Mouse (Mus musculus): Measurements from ENCODE around the gene Tspear. TPM values are rescaled to one million over a fixed set of nuclear protein-coding genes. Genes with fewer than 3 reads are reported as not detected.

Gene Tspear
- 1.2 and 1.4 TPM in 2 replicates for polyA plus RNA-seq (2016; fragmentation: Nextera tagmentation; extraction: Ambion mirVana)

- WGBS = 8% methylated on average over 20 of the region's 22 CpGs
- H3K36me3 ChIP-seq = no peaks in the 10 kb centered on the region
- no peak within 1 kb of the TSS for H3K27ac ChIP-seq (replicated peaks)
- H3K9me3 ChIP-seq = no peaks in the 10 kb centered on the region
- peaks cover 20% of the 10 kb centered on the region for H3K4me1 ChIP-seq
- H3K9ac ChIP-seq (replicated peaks) = no peak within 1 kb of the TSS
- H3K27me3 ChIP-seq = peaks cover 46% of the 10 kb centered on the region
- ATAC-seq (ENCODE audit: low FRiP score, low read depth) = no peak
- no peak within 1 kb of the TSS for H3K4me2 ChIP-seq (replicated peaks)
- no peak within 1 kb of the TSS for H3K4me3 ChIP-seq
These were observed at the start of gene Tspear for GRCm38 (mm10) chr10:77685895-77686664. TSS of gene Tspear (plus strand) at chr10:77686569.

- H3K27me3 ChIP-seq = no peaks in the 10 kb centered on the region
- H3K4me1 ChIP-seq = peaks cover 11% of the 10 kb centered on the region
- no peak overlapping the region for H3K9ac ChIP-seq (replicated peaks)
- H3K27ac ChIP-seq (replicated peaks) = no peak overlapping the region
- peaks cover 76% of the 10 kb centered on the region for H3K36me3 ChIP-seq
- no peak for ATAC-seq (ENCODE audit: low FRiP score, low read depth)
- H3K9me3 ChIP-seq = no peaks in the 10 kb centered on the region
- 87% methylated on average over 6 of the region's 6 CpGs for WGBS
- no peak overlapping the region for H3K4me3 ChIP-seq
- no peak overlapping the region for H3K4me2 ChIP-seq (replicated peaks)
These were observed 47.4 kb upstream of the Tspear start for GRCm38 (mm10) chr10:77638956-77639355.

DNA sequence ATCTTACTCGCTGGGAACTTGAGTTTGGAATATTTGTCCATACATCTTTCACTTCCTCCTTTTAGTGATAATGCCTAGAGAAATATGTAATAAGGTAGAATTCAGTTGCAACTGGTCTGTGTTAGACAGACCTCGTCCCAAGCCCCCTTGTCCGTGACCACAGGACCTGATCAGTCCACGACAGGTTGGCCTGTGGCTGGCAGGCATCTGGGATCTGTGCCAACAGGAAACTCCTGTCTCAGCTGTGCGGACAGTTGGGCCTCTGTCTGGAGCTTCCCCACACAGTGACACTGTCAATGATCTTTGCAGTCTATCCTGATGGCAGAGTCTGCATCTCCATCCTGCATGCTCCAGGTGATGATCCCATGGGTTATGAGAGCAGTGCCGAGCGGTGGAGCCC is 43.2 kb upstream of the Tspear start:
- H3K4me1 ChIP-seq = peaks cover 5% of the 10 kb centered on the region
- no peak overlapping the region for H3K4me2 ChIP-seq (replicated peaks)
- peaks cover 76% of the 10 kb centered on the region for H3K36me3 ChIP-seq
- no peak for ATAC-seq (ENCODE audit: low FRiP score, low read depth)
- WGBS = 89% methylated on average over 7 of the region's 7 CpGs
- no peak overlapping the region for H3K9ac ChIP-seq (replicated peaks)
- no peaks in the 10 kb centered on the region for H3K27me3 ChIP-seq
- no peak overlapping the region for H3K4me3 ChIP-seq
- H3K27ac ChIP-seq (replicated peaks) = no peak overlapping the region
- H3K9me3 ChIP-seq = no peaks in the 10 kb centered on the region

- peaks cover 60% of the 10 kb centered on the region for H3K36me3 ChIP-seq
- no peaks in the 10 kb centered on the region for H3K9me3 ChIP-seq
- no peak overlapping the region for H3K4me2 ChIP-seq (replicated peaks)
- H3K27me3 ChIP-seq = no peaks in the 10 kb centered on the region
- H3K27ac ChIP-seq (replicated peaks) = no peak overlapping the region
- ATAC-seq (ENCODE audit: low FRiP score, low read depth) = no peak
- no peak overlapping the region for H3K4me3 ChIP-seq
- no peaks in the 10 kb centered on the region for H3K4me1 ChIP-seq
- H3K9ac ChIP-seq (replicated peaks) = no peak overlapping the region
- 95% methylated on average over 5 of the region's 5 CpGs for WGBS
These were observed 40.8 kb upstream of the Tspear start for GRCm38 (mm10) chr10:77645571-77645970.

DNA sequence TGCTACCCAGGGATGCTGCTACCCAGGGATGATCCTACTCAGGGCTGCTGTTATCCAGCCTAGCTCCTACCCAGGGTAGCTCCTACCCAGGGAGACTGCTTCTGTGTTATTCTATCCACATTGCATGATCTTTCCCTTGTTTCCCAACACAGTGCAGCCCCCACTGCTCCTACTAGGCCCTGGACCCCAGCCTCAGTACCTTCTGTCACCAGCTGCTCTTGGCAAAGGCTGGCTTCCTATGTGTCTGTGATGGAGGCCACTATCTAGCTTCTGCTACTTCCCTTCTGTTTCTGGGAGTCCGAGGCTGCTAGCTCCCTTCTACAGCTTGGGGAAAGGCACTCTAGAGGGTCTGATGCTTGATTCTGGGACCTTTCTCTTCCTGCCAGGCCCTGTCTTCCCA is 38.9 kb upstream of the Tspear start:
- H3K36me3 ChIP-seq = peaks cover 43% of the 10 kb centered on the region
- 92% methylated on average over 1 of the region's 1 CpGs for WGBS
- no peak overlapping the region for H3K4me3 ChIP-seq
- H3K27ac ChIP-seq (replicated peaks) = no peak overlapping the region
- H3K4me2 ChIP-seq (replicated peaks) = no peak overlapping the region
- no peak overlapping the region for H3K9ac ChIP-seq (replicated peaks)
- no peak for ATAC-seq (ENCODE audit: low FRiP score, low read depth)
- no peaks in the 10 kb centered on the region for H3K9me3 ChIP-seq
- H3K4me1 ChIP-seq = no peaks in the 10 kb centered on the region
- no peaks in the 10 kb centered on the region for H3K27me3 ChIP-seq

DNA sequence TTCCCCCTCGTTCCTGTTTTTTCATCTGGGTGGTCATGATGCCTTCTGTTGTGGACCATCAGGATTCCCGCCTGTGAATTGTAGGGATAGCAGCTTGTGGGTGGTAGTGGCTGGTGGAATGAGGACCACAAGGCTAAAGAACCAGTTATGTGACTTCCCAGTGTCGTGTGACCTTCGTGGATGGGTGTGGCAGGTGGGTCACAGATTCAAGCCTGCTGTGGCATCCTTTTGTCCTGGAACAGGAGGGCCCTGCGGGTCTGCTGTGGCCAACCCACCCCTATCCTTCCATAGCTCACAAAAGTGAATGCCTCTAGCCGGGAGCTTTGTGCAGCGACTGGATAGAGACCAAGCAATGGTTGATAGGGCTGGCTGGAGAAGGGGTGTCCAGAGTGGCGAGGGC is 38.5 kb upstream of the Tspear start:
- no peak overlapping the region for H3K27ac ChIP-seq (replicated peaks)
- WGBS = 90% methylated on average over 8 of the region's 8 CpGs
- H3K9me3 ChIP-seq = no peaks in the 10 kb centered on the region
- H3K4me1 ChIP-seq = no peaks in the 10 kb centered on the region
- H3K36me3 ChIP-seq = peaks cover 41% of the 10 kb centered on the region
- no peak for ATAC-seq (ENCODE audit: low FRiP score, low read depth)
- no peak overlapping the region for H3K4me2 ChIP-seq (replicated peaks)
- no peak overlapping the region for H3K4me3 ChIP-seq
- no peak overlapping the region for H3K9ac ChIP-seq (replicated peaks)
- no peaks in the 10 kb centered on the region for H3K27me3 ChIP-seq

DNA sequence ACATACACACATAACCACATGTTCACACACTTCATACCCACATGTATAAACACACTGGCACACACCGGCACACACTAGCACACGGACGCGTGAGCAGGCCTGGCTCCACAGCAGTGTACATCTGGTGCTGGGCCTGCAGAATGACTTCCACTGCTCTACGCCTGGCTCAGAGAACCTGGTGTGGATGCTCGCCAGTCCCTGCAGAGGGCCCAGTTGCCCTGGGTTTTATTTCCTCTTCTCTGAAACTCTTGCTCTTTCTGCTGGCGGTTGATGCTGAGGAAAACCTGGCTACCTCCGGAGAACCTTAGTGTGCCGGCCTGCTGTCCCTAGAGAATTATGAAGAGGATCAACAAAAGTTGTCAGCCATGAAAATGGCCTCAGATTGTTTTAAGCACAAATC is 34.3 kb upstream of the Tspear start:
- H3K9me3 ChIP-seq = no peaks in the 10 kb centered on the region
- no peak overlapping the region for H3K9ac ChIP-seq (replicated peaks)
- H3K27ac ChIP-seq (replicated peaks) = no peak overlapping the region
- no peak overlapping the region for H3K4me2 ChIP-seq (replicated peaks)
- H3K36me3 ChIP-seq = 0 out of 2 replicates have a peak, but pooled peaks cover under 1% of the 10 kb centered on the region
- ATAC-seq (ENCODE audit: low FRiP score, low read depth) = no peak
- 85% methylated on average over 9 of the region's 9 CpGs for whole genome bisulfite sequencing
- no peaks in the 10 kb centered on the region for H3K27me3 ChIP-seq
- no peaks in the 10 kb centered on the region for H3K4me1 ChIP-seq
- no peak overlapping the region for H3K4me3 ChIP-seq

GRCm38 (mm10) chr10:77658286-77658994 is 27.9 kb upstream of the Tspear start:
- no peaks in the 10 kb centered on the region for H3K9me3 ChIP-seq
- H3K4me1 ChIP-seq = no peaks in the 10 kb centered on the region
- no peak overlapping the region for H3K9ac ChIP-seq (replicated peaks)
- H3K4me3 ChIP-seq = no peak overlapping the region
- H3K36me3 ChIP-seq = no peaks in the 10 kb centered on the region
- H3K27me3 ChIP-seq = no peaks in the 10 kb centered on the region
- ATAC-seq (ENCODE audit: low FRiP score, low read depth) = no peak
- 80% methylated on average over 15 of the region's 15 CpGs for WGBS
- H3K4me2 ChIP-seq (replicated peaks) = no peak overlapping the region
- H3K27ac ChIP-seq (replicated peaks) = no peak overlapping the region

GRCm38 (mm10) chr10:77663949-77664665 is 22.3 kb upstream of the Tspear start:
- no peaks in the 10 kb centered on the region for H3K4me1 ChIP-seq
- H3K9ac ChIP-seq (replicated peaks) = no peak overlapping the region
- H3K36me3 ChIP-seq = no peaks in the 10 kb centered on the region
- 62% methylated on average over 43 of the region's 43 CpGs for WGBS
- no peak overlapping the region for H3K4me3 ChIP-seq
- no peak for ATAC-seq (ENCODE audit: low FRiP score, low read depth)
- H3K9me3 ChIP-seq = no peaks in the 10 kb centered on the region
- H3K4me2 ChIP-seq (replicated peaks) = no peak overlapping the region
- H3K27me3 ChIP-seq = no peaks in the 10 kb centered on the region
- no peak overlapping the region for H3K27ac ChIP-seq (replicated peaks)

GRCm38 (mm10) chr10:77666342-77666741 is 20.0 kb upstream of the Tspear start:
- Histone ChIP-seq H3K36me3 (no peaks in the 10 kb centered on the region), H3K4me2 (replicated peaks) (no peak overlapping the region), H3K27ac (replicated peaks) (no peak overlapping the region), H3K4me3 (no peak overlapping the region), H3K9ac (replicated peaks) (no peak overlapping the region), H3K4me1 (no peaks in the 10 kb centered on the region), H3K9me3 (no peaks in the 10 kb centered on the region), H3K27me3 (no peaks in the 10 kb centered on the region)
- WGBS = 85% methylated on average over 8 of the region's 8 CpGs
- no peak for ATAC-seq (ENCODE audit: low FRiP score, low read depth)

- ATAC-seq (ENCODE audit: low FRiP score, low read depth) = no peak
- WGBS = 89% methylated on average over 4 of the region's 4 CpGs
- Histone ChIP-seq H3K27ac (replicated peaks) (no peak overlapping the region), H3K4me1 (no peaks in the 10 kb centered on the region), H3K27me3 (no peaks in the 10 kb centered on the region), H3K4me3 (no peak overlapping the region), H3K36me3 (no peaks in the 10 kb centered on the region), H3K9ac (replicated peaks) (no peak overlapping the region), H3K9me3 (no peaks in the 10 kb centered on the region), H3K4me2 (replicated peaks) (no peak overlapping the region)
These were observed 19.0 kb upstream of the Tspear start for GRCm38 (mm10) chr10:77667402-77667801.

- H3K9me3 ChIP-seq = no peaks in the 10 kb centered on the region
- no peak for ATAC-seq (ENCODE audit: low FRiP score, low read depth)
- no peaks in the 10 kb centered on the region for H3K36me3 ChIP-seq
- H3K4me1 ChIP-seq = 0 out of 2 replicates have a peak, but pooled peaks cover 6% of the 10 kb centered on the region
- H3K27ac ChIP-seq (replicated peaks) = no peak overlapping the region
- 70% methylated on average over 4 of the region's 4 CpGs for WGBS
- H3K27me3 ChIP-seq = peaks cover 3% of the 10 kb centered on the region
- H3K4me2 ChIP-seq (replicated peaks) = no peak overlapping the region
- H3K4me3 ChIP-seq = no peak overlapping the region
- H3K9ac ChIP-seq (replicated peaks) = no peak overlapping the region
These were observed 15.7 kb upstream of the Tspear start for GRCm38 (mm10) chr10:77670710-77671109.

All from midbrain, embryonic 12.5 days (tissue).